In the genomic region with DNA sequence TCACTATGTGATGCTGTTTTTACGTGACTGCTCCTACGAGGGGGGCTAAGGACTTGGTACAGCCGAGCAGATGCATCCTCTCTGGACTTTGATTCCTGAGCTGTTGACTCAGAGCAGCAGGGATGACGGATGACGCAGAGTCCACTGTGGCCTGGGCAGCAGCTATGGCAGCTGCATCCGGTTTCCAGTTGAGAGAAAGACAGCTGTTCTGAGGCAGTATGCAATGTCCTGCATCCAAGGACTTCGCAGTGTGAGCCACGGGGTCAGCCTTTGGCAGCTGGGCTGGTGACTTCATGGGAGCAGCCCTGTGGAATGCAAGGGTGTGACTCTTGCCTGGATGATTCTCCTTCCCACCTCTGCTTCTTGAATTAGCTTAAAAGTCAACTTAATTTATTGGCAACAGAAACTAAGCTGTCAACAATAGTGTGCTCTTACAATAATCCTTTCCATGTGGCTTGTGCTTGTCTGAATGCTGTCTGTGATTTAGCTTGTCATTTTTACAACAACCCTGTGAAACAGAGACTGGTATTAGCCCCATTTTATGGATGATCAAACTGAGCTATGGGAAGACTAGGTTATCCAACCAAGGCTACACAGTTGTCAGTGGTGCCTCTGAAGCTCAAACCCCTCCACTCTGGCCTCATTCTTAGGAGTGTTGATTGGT, we compare ENCODE assay signal across 9 mouse cellular contexts. TPM values are rescaled to one million over a fixed set of nuclear protein-coding genes. Genes with fewer than 3 reads are reported as not detected.
A peak's percentile ranks its signal among the peaks of the same experiment; 100 is the strongest.
DNase-seq lines count a peak whose midpoint lies in the region; ATAC-seq and TF ChIP-seq lines count a peak whose summit lies in the region.
"Had no signal": no experiment of that assay in that cellular context is flagged by ENCODE, and none has a peak within 500 bp of the region (broad histone marks: within the 10 kb centered on the region; RNA-seq: fewer than 3 reads in every experiment).

No protein-coding gene starts in this region.

- 46% methylated on average over 8 of the region's 8 CpGs for WGBS in heart, embryonic 10.5 days
- 9% methylated on average over 8 of the region's 8 CpGs for WGBS in kidney, embryonic 16.5 days

- H3K36me3 ChIP-seq in heart, embryonic 10.5 days, result no peaks in the 10 kb centered on the region
- H3K36me3 ChIP-seq in kidney, embryonic 16.5 days (ENCODE audit: insufficient read depth, low read length), result no peaks in the 10 kb centered on the region
- H3K36me3 ChIP-seq: neural tube, embryonic 13.5 days had no signal

- CTCF ChIA-PET in Patski (lab: Charles Lee), result interaction anchor here (1.1 to 1.3 kb wide), 2 partner anchors 17 to 28 kb away, joined by 3 to 4 read pairs; no protein-coding TSS in a partner anchor

- no peaks in the 10 kb centered on the region for H3K27me3 ChIP-seq in Patski
- no peaks in the 10 kb centered on the region for H3K27me3 ChIP-seq in heart, embryonic 10.5 days (ENCODE audit: insufficient read depth, poor library complexity, severe bottlenecking)
- no peaks in the 10 kb centered on the region for H3K27me3 ChIP-seq in kidney, embryonic 16.5 days (ENCODE audit: insufficient read depth, low read length)
- H3K27me3 ChIP-seq: neural tube, embryonic 13.5 days had no signal

- peak; percentile 64 for DNase-seq in Patski (ENCODE audit: low read depth, low spot score)
- DNase-seq in heart, embryonic 10.5 days (ENCODE audit: low spot score), result peak; percentile 79
- DNase-seq in lung, postnatal 36 days, result peak; percentile 68
- no peak for DNase-seq in thymus, postnatal 4 days
- DNase-seq in left cerebral cortex, postnatal 14 days (ENCODE audit: low spot score in 2 of 2), result no peak

- no peak overlapping the region for H3K9ac ChIP-seq in kidney, embryonic 16.5 days (replicated peaks; ENCODE audit: low read length)
- H3K9ac ChIP-seq: neural tube, embryonic 13.5 days had no signal

- in situ Hi-C loops in Patski (cut with MboI; ENCODE audit: low pct_unique_long_range_greater_than_20kb), result loop anchor here (5.0 to 10.0 kb wide), 2 partner anchors 108 to 230 kb away; no protein-coding TSS in a partner anchor

- H3K4me1 ChIP-seq in brown adipose tissue, adult 24 weeks (ENCODE audit: control insufficient read depth, insufficient read depth, insufficient read length, low read length), result peaks cover 3% of the 10 kb centered on the region; the same call in 1 of the 2 replicates
- H3K4me1 ChIP-seq in heart, embryonic 10.5 days, result peaks cover 10% of the 10 kb centered on the region; the same call in 1 of the 2 replicates
- peaks cover 8% of the 10 kb centered on the region; the same call in 1 of the 2 replicates for H3K4me1 ChIP-seq in kidney, embryonic 16.5 days (ENCODE audit: insufficient read depth, low read length)
- H3K4me1 ChIP-seq: neural tube, embryonic 13.5 days had no signal

- H3K9me3 ChIP-seq in heart, embryonic 10.5 days, result no peaks in the 10 kb centered on the region
- no peaks in the 10 kb centered on the region for H3K9me3 ChIP-seq in kidney, embryonic 16.5 days (ENCODE audit: low read length)
- H3K9me3 ChIP-seq: neural tube, embryonic 13.5 days had no signal

- peak; percentile 97 for ATAC-seq in Patski
- peak; percentile 96 for ATAC-seq in kidney, embryonic 16.5 days (ENCODE audit: low FRiP score, low TSS enrichment)
- no peak for ATAC-seq in monocyte, adult 5-6 weeks (replicated peaks; ENCODE audit: insufficient number of reproducible peaks, low FRiP score, low TSS enrichment, poor library complexity, severe bottlenecking)

- peak overlapping the region; percentile 49; the same call in 1 of the 2 replicates for H3K27ac ChIP-seq in brown adipose tissue, adult 24 weeks (replicated peaks; ENCODE audit: low read depth, low read length)
- H3K27ac ChIP-seq in heart, embryonic 10.5 days, result 0 out of 2 replicates have a peak overlapping the region, but pooled peaks have one; percentile 47
- peak overlapping the region; percentile 50 for H3K27ac ChIP-seq in kidney, embryonic 16.5 days (ENCODE audit: low read length)
- H3K27ac ChIP-seq: neural tube, embryonic 13.5 days had no signal

- H3K4me3 ChIP-seq in brown adipose tissue, adult 24 weeks (ENCODE audit: insufficient read depth, low read depth, low read length), result no peak overlapping the region
- H3K4me3 ChIP-seq in heart, embryonic 10.5 days, result no peak overlapping the region
- no peak overlapping the region for H3K4me3 ChIP-seq in kidney, embryonic 16.5 days (ENCODE audit: low read length)
- H3K4me3 ChIP-seq: neural tube, embryonic 13.5 days had no signal

- no peak overlapping the region for H3K4me2 ChIP-seq in kidney, embryonic 16.5 days (replicated peaks; ENCODE audit: low read depth, low read length)
- H3K4me2 ChIP-seq: neural tube, embryonic 13.5 days had no signal

- intact Hi-C loops in left cerebral cortex, postnatal 14 days (cut with DNase I), result no loop called here

- POLR2A ChIA-PET in Patski (lab: Charles Lee), result no interaction called here

- TF ChIP-seq CTCF in Patski (IDR thresholded peaks at IDR 0.05), result no peak

RNA-seq across cellular contexts. Expression of a gene that starts 41.4 kb away (rescaled TPM):
- polyA plus RNA-seq in Patski (2021), result 5.7 TPM
- polyA plus RNA-seq in brown adipose tissue, adult 24 weeks (2012; ENCODE audit: insufficient read depth, insufficient read length, missing spikeins), result 0.92 and 1.1 TPM in 2 replicates
- 0.73 and 0.78 TPM in 2 replicates for polyA plus RNA-seq in heart, embryonic 10.5 days (2016; fragmentation: Nextera tagmentation; extraction: Ambion mirVana)
- 2.5 and 2.8 TPM in 2 replicates for polyA plus RNA-seq in kidney, embryonic 16.5 days (2015; fragmentation: Nextera tagmentation; extraction: Ambion mirVana)
- total RNA-seq in monocyte, adult 5-6 weeks (2017), result 194 to 271 TPM (median 196 TPM) in 3 replicates
- 1 to 10 TPM; 3.5 to 4.7 TPM for total RNA-seq in left cerebral cortex, postnatal 14 days (2021)

Comparison
In these comparisons a context has a peak if more than half of its experiments do, and no peak if none do; other contexts are left out.
1. DNase-seq: peak in Patski (single experiment), heart, embryonic 10.5 days (single experiment) and lung, postnatal 36 days (single experiment); none in thymus, postnatal 4 days (single experiment) and left cerebral cortex, postnatal 14 days (0 of 2).
2. Peak in every context shown above with its lines, with median percentiles within 50 percentile points of each other: H3K27ac ChIP-seq.